Mouse (Mus musculus) neural tube, embryonic 12.5 days (tissue): Measurements from ENCODE around the gene Tbx4. TPM values are rescaled to one million over a fixed set of nuclear protein-coding genes. Genes with fewer than 3 reads are reported as not detected.

ENCODE experiments used
- ATAC-seq: fragments of 200-750 bp; cut with Nextera tagmentation; 2 replicates; pipeline ENCODE4 v1.8.0; 2017; ENCODE audit warnings: low read depth, mild to moderate bottlenecking, moderate TSS enrichment, moderate library complexity; ENCODE audit not compliant: low FRiP score
- H3K27ac ChIP-seq: fragments of 300-500 bp; sonication (generic); 2 replicates; pipeline ENCODE4 v1.5.1; 2016
- H3K27me3 ChIP-seq: fragments of 300-500 bp; sonication (generic); replicated peaks from 2 replicates; pipeline ENCODE4 v1.6.1; 2016; ENCODE audit warnings: mild to moderate bottlenecking
- H3K36me3 ChIP-seq: fragments of 300-500 bp; sonication (generic); 2 replicates; pipeline ENCODE4 v1.6.1; 2016; ENCODE audit warnings: mild to moderate bottlenecking
- H3K4me1 ChIP-seq: fragments of 300-500 bp; sonication (generic); 2 replicates; pipeline ENCODE4 v1.6.1; 2016
- H3K4me2 ChIP-seq: fragments of 300-500 bp; sonication (generic); replicated peaks from 2 replicates; pipeline ENCODE4 v1.6.1; 2016; ENCODE audit warnings: mild to moderate bottlenecking
- H3K4me3 ChIP-seq: fragments of 300-500 bp; sonication (generic); 2 replicates; pipeline ENCODE4 v1.5.1; 2016
- H3K9ac ChIP-seq: fragments of 300-500 bp; sonication (generic); 2 replicates; pipeline ENCODE4 v1.6.1; 2016; ENCODE audit warnings: mild to moderate bottlenecking
- H3K9me3 ChIP-seq: fragments of 300-500 bp; sonication (generic); 2 replicates; pipeline ENCODE4 v1.6.1; 2016; ENCODE audit warnings: mild to moderate bottlenecking
- WGBS: fragments of 180-500 bp; shearing (Covaris S2); methylation state at CpG from one replicate; pipeline ENCODE4 v1.1.7; 2016; 5-methylcytosine and 5-hydroxymethylcytosine counted together
- polyA plus RNA-seq: library from polyadenylated mRNA; unstranded; fragments of >200 nt; fragmentation: Nextera tagmentation; extraction: Ambion mirVana; gene quantifications from 2 replicates; pipeline ENCODE4 v1.2.1, GENCODE M21; 2016

Gene Tbx4
- polyA plus RNA-seq, 1 experiment from 2014 or later, result 0.39 TPM

DNA sequence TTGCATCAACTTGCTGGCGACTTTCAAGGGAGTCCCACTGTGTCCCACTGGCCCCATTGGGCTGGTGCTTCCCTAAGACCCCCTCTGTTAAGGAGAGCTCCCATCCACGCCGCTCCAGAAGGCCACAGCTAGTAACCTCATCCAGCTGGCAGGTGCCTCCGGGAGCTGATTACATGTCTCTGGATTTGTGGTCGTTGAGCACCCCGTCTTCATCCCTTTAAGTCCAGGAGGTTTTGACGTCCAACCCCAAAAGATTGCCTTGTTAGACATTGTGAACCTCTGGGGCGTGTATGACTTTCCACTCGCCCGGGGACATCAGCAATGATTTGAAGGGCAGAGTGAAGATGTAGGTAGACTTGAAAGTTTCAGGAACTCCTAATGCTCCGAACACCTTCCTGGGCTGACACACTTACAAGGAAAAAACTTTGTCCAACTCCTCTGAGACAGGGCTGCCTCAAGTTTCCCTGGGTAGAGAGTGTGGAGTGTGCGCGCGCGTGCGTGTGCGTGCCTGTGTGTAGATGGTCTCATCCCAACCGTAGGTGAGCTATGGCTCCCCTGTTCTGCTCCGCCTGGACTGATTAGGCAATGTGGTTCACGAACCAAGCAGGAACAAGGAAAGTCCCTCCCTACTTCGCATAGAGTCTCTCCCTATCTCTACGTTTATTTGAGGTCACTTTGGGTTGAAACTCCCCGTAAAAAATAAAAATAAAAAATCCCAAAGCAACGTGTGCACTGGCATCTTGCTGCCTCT, 43.5 kb upstream of the Tbx4 start:
- Histone ChIP-seq H3K4me3 (peak overlapping the region; percentile 44; the same call in 1 of the 2 replicates), H3K27ac (no peak overlapping the region), H3K27me3 (peaks cover 80% of the 10 kb centered on the region), H3K9me3 (no peaks in the 10 kb centered on the region), H3K36me3 (no peaks in the 10 kb centered on the region), H3K4me2 (peak overlapping the region; percentile 76), H3K9ac (no peak overlapping the region), H3K4me1 (peaks cover 24% of the 10 kb centered on the region)
- 5% methylated on average over 24 of the region's 24 CpGs for WGBS
- ATAC-seq, result no peak

DNA sequence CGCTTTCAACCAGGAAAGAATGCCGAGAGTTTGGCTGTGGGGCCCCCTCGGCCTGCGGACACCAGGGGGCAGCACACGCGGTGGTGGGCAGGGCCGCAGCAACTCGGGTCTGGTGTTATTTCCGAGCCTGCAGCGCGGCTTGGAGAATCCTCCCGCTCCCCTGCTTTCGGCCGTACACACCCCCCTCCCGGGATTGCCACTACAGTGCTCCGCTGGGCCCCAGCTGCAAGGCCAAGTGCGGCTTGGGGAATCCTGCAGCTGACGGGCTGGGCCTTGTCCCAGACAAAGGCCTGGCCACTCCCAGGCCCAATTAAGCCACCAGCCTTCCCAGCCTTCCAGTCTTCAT, 42.9 kb upstream of the Tbx4 start:
- ATAC-seq, result peak; percentile 45
- WGBS, result under 1% methylated on average over 18 of the region's 18 CpGs
- peaks cover 18% of the 10 kb centered on the region for H3K4me1 ChIP-seq
- peak overlapping the region; percentile 44 for H3K4me3 ChIP-seq
- no peaks in the 10 kb centered on the region for H3K9me3 ChIP-seq
- H3K9ac ChIP-seq, result peak overlapping the region; percentile 41; the same call in 1 of the 2 replicates
- no peak overlapping the region for H3K27ac ChIP-seq
- peak overlapping the region; percentile 76 for H3K4me2 ChIP-seq
- H3K36me3 ChIP-seq, result no peaks in the 10 kb centered on the region
- peaks cover 74% of the 10 kb centered on the region for H3K27me3 ChIP-seq

DNA sequence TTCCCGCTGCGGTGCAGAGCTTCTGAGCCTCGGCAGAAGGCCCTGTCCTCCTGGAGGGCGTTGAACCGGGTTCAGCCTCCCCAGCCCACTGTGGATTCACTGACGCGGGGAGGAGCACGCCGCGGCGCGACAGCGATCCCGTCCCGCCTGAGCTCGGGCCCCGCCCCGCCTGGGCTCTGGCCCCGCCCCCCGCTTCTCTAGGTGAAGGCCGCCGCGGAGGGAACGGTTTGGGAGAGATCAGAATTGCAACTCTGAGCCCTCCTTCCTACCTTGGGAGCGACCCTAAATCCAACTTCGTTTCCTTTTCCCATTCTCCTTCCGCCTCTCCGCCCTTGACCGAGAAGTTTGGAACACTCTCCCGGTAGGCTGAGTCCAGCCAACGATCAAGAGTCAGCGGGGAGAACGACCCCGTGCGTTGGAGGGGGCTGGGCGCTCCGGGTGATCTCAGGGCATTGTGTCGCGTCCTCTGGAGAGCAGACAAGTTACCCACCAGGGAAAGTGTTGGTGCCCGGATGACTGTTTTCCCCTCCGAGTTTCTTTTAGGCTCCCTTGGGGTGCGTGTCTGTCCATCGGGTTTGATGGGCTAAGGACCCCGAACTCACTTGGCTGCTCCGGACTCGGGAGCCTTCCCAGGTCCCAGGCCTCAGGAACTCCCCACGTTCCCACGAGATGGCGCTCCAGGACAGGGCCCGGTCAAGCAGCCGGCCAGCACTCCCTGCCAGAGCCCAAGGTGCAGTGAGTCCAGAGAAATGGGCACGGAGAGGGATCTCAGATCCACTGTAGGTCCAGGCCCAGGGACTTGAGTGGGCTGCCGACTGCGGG, 41.9 kb upstream of the Tbx4 start:
- Histone ChIP-seq H3K27ac (no peak overlapping the region), H3K27me3 (peaks cover 66% of the 10 kb centered on the region), H3K9ac (peak overlapping the region; percentile 46), H3K36me3 (no peaks in the 10 kb centered on the region), H3K9me3 (no peaks in the 10 kb centered on the region), H3K4me1 (peaks cover 18% of the 10 kb centered on the region), H3K4me2 (peak overlapping the region; percentile 76), H3K4me3 (peak overlapping the region; percentile 44)
- ATAC-seq, result peak; percentile 51
- under 1% methylated on average over 54 of the region's 54 CpGs for WGBS

DNA sequence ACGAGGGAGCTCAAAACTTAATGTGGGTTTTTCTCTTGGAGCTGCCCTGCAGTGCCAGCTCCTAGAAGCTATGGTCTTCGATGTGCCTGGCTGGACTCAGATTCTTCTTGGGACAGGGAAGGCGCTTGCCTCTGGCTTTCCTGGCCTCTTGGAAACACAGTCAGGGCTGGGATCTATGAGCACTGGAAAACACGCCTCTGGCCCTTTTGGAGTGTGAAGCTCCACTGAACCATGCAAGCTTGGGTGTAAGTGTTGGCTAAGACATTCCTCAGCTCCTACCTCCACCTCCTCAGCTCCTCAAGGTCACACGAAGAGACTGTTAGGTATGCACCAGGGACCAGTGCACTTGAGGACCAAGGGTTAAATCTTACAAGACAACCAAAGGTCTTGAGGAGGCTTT, 41.3 kb upstream of the Tbx4 start:
- WGBS, result 30% methylated on average over 5 of the region's 5 CpGs
- H3K4me1 ChIP-seq, result peaks cover 18% of the 10 kb centered on the region
- H3K27me3 ChIP-seq, result peaks cover 62% of the 10 kb centered on the region
- H3K27ac ChIP-seq, result no peak overlapping the region
- no peaks in the 10 kb centered on the region for H3K36me3 ChIP-seq
- no peaks in the 10 kb centered on the region for H3K9me3 ChIP-seq
- peak overlapping the region; percentile 76 for H3K4me2 ChIP-seq
- ATAC-seq, result no peak
- 0 out of 2 replicates have a peak overlapping the region, but pooled peaks have one; percentile 46 for H3K9ac ChIP-seq
- H3K4me3 ChIP-seq, result no peak overlapping the region

DNA sequence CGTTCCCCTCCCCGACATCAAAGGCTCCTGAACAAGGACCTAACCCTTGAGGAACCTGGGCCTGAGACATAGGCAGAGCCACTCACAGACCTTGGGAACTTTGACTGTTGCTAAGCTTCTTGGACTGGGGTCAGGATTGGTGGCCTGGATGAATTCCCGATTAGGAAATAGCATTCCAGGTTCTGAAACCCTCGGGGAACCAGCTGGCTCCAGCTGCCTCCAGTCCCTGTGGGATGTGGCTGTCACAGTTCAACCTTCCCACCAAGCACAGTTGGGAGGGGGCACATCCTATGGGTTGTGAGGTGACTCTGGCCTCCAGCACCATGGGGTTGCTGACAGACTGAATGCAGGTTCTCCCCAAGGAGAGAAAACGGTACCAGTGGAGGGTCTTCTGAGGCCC, 40.3 kb upstream of the Tbx4 start:
- peaks cover 55% of the 10 kb centered on the region for H3K27me3 ChIP-seq
- peaks cover 18% of the 10 kb centered on the region for H3K4me1 ChIP-seq
- no peaks in the 10 kb centered on the region for H3K36me3 ChIP-seq
- no peak overlapping the region for H3K4me3 ChIP-seq
- no peaks in the 10 kb centered on the region for H3K9me3 ChIP-seq
- WGBS, result 43% methylated on average over 5 of the region's 5 CpGs
- no peak overlapping the region for H3K4me2 ChIP-seq
- ATAC-seq, result no peak
- H3K9ac ChIP-seq, result no peak overlapping the region
- H3K27ac ChIP-seq, result no peak overlapping the region

DNA sequence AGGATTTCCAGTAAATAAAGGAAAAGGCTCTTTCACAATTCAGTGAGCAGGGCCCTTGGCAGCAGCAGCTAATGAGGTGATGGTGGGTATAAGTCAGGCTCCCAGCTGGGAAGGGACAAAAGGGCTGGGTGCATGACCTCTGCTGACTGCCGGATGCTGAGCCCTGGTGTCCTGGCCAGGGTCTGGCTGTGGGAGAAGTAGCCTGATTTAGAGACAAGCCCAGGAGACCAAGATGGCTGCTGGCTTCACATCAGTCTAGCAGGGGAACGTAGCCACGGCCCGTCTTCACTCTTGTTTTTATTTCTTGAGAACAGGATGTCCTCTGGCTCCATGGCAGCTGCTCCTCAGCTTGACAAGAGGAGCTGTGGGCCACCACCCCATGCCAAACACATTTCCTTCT, 39.7 kb upstream of the Tbx4 start:
- 45% methylated on average over 4 of the region's 4 CpGs for WGBS
- Histone ChIP-seq H3K9me3 (no peaks in the 10 kb centered on the region), H3K36me3 (no peaks in the 10 kb centered on the region), H3K9ac (no peak overlapping the region), H3K4me1 (peaks cover 18% of the 10 kb centered on the region), H3K4me3 (no peak overlapping the region), H3K27ac (no peak overlapping the region), H3K4me2 (no peak overlapping the region), H3K27me3 (peaks cover 50% of the 10 kb centered on the region)
- no peak for ATAC-seq

DNA sequence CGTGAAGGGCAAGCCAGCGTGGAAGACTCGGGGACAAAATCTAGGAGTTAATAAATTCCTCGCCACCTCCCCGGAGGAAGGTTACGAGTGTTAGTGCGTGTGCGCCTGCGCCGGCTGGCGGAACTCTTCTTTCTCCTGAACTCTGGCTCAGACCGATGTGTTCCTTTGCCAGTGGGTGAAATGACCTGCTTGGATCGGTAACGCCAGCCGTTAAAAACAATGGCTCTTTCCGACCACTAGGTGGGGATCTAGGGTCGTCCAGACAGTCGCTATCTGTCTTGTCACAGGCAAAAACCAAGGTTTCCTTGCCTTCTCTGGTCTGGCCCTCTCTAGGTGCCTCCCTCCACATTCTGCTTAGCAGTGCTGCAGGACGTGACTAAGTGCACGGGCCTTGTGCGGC, 37.2 kb upstream of the Tbx4 start:
- ATAC-seq, result peak; percentile 14; the same call in 1 of the 2 replicates

DNA sequence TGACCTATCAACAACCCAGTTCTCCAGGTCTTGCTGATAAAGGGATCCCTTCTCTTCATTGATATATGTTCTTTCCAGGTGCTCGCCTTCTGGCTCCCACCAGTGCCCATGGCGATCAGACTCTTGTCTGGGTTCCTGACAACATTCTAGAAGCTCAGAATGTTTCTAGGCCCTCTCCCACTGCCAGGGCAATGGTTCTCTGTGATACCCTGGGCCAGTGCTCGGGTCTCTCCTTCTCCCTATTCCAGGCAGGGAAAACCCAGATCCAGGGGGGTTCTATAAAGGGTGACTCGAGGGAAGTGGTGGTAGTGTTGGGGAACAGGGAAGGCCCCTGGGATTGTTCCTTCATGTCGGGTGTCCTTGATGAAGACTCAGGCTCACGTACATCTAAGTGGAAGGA, 36.0 kb upstream of the Tbx4 start, which contains the start of gene Gm11444:
Gene Gm11444 (minus strand): TSS at position 101 of the 400 bp plus-strand sequence.
- Histone ChIP-seq H3K4me3 (no peak within 1 kb of the TSS), H3K9me3 (no peaks in the 10 kb centered on the region), H3K27ac (no peak within 1 kb of the TSS), H3K36me3 (no peaks in the 10 kb centered on the region), H3K4me2 (peak within 1 kb of the TSS; percentile 61), H3K4me1 (no peaks in the 10 kb centered on the region), H3K27me3 (peaks cover 30% of the 10 kb centered on the region), H3K9ac (no peak within 1 kb of the TSS)
- ATAC-seq, result no peak
- WGBS, result 77% methylated on average over 6 of the region's 6 CpGs

More for the DNA sequence above, 37.2 kb upstream of the Tbx4 start:
- WGBS, result 2% methylated on average over 21 of the region's 21 CpGs
- H3K9me3 ChIP-seq, result no peaks in the 10 kb centered on the region
- peak overlapping the region; percentile 61 for H3K4me2 ChIP-seq
- no peak overlapping the region; the same call in 1 of the 2 replicates for H3K4me3 ChIP-seq
- no peak overlapping the region for H3K27ac ChIP-seq
- no peaks in the 10 kb centered on the region for H3K36me3 ChIP-seq
- H3K4me1 ChIP-seq, result peaks cover 6% of the 10 kb centered on the region; the same call in 1 of the 2 replicates
- H3K27me3 ChIP-seq, result peaks cover 37% of the 10 kb centered on the region
- no peak overlapping the region for H3K9ac ChIP-seq

DNA sequence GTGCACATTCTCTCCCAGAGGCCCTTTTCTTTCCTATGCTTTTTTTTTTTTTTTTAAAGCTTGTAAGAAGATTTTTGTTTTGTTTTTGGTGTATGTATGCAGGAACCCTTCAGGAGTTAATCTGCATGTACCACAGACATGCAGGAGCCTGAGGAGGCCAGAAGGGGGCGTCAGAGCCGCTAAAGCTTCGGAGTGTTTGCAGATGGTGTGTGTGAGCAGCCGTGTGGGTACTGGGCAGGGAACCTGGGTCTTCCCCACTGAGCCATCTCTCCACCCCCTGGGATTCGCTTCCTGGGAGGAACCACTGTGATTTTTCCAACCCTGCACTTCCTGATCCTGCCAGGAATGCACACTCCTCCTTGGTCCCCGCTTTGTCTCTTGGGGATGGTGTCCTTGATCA, 35.5 kb upstream of the Tbx4 start:
- ATAC-seq, result no peak
- H3K4me1 ChIP-seq, result no peaks in the 10 kb centered on the region
- no peak overlapping the region for H3K9ac ChIP-seq
- H3K36me3 ChIP-seq, result no peaks in the 10 kb centered on the region
- H3K4me2 ChIP-seq, result no peak overlapping the region
- H3K27me3 ChIP-seq, result peaks cover 25% of the 10 kb centered on the region
- no peak overlapping the region for H3K27ac ChIP-seq
- WGBS, result 41% methylated on average over 6 of the region's 6 CpGs
- no peak overlapping the region for H3K4me3 ChIP-seq
- no peaks in the 10 kb centered on the region for H3K9me3 ChIP-seq

DNA sequence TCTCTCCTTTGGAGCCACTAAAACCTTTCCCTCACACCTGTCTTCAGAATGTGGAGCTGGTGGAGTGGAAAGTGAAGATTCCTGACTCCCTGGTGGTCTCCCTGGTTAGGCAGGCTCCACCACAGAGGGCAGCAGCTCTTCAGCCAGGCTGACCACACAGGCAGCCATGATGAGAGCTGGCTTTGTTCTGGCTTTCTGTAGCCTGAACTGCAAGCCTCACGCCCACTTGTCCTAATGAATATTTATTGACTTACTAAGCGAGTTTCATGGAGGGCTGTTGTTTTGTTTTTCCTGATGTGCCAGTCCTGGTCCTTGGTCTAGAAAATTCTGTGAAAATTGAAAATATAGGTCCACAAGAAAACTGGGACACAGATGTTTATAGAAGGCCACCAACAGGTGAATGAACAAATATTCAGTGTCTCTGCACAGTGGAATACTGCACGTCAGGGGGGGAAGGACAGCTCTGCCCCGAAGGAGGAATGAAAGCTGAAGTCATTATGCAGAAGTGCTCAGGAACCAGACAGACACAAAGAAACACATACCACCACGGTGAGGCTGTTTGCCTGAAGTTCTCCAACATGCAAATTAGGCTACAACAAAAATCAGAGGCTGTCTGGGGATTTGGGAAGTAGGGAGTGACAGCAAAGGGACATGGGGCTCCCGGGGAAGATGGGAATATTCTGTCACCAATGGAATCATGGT, 28.1 kb upstream of the Tbx4 start:
- H3K9me3 ChIP-seq, result no peaks in the 10 kb centered on the region
- no peaks in the 10 kb centered on the region for H3K36me3 ChIP-seq
- H3K27me3 ChIP-seq, result no peaks in the 10 kb centered on the region
- 0 out of 2 replicates have a peak overlapping the region, but pooled peaks have one; percentile 13 for H3K4me2 ChIP-seq
- WGBS, result 14% methylated on average over 6 of the region's 6 CpGs
- H3K4me1 ChIP-seq, result peaks cover 4% of the 10 kb centered on the region; the same call in 1 of the 2 replicates
- no peak overlapping the region for H3K9ac ChIP-seq
- no peak overlapping the region for H3K27ac ChIP-seq
- no peak overlapping the region for H3K4me3 ChIP-seq
- ATAC-seq, result 0 out of 2 replicates have a peak, but pooled peaks have one; percentile 41

DNA sequence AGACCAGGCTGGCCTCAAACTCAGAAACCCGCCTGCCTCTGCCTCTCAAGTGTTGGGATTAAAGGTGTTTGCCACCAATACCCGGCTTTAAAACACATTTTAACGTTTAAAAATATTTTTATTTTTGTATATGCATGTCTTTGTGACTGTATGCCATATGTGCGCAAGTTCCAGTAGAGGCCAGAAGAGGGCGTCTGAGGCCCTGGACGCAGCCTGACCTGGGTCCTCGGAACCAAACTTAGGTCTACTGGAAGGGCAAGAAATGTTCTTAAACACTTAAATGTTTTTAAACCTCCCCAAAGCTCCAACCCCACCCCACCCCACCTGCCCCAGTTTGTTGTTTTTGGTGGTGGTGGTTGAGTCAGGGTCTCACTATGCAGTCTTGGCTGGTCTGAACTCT, 21.9 kb upstream of the Tbx4 start:
- no peak for ATAC-seq
- 32% methylated on average over 7 of the region's 7 CpGs for WGBS
- Histone ChIP-seq H3K9ac (no peak overlapping the region), H3K4me2 (no peak overlapping the region), H3K27me3 (no peaks in the 10 kb centered on the region), H3K9me3 (no peaks in the 10 kb centered on the region), H3K36me3 (no peaks in the 10 kb centered on the region), H3K4me1 (no peaks in the 10 kb centered on the region), H3K4me3 (no peak overlapping the region), H3K27ac (no peak overlapping the region)
